Mouse (Mus musculus) midbrain, postnatal 0 days (tissue): ENCODE results near the gene Wdr34. TPM values are rescaled to one million over a fixed set of nuclear protein-coding genes. Genes with fewer than 3 reads are reported as not detected.
A peak's percentile ranks its signal among the peaks of the same experiment; 100 is the strongest.
"Not testable (repeated sequence)": the region's sequence is repeated elsewhere in the genome, so short reads cannot be mapped to it uniquely, and the experiment has no call there.

Source experiments
- ATAC-seq: fragments of 200-750 bp; cut with Nextera tagmentation; 2 replicates; pipeline ENCODE4 v1.8.0; 2017; ENCODE audit warnings: moderate number of reproducible peaks, mild to moderate bottlenecking, moderate TSS enrichment, moderate library complexity; ENCODE audit not compliant: low FRiP score
- DNase-seq: peaks from one replicate; pipeline ENCODE4 v3.0.0-alpha.2; 2015; ENCODE audit warnings: low spot score
- H3K27ac ChIP-seq: fragments of 300-500 bp; sonication (generic); 2 replicates; pipeline ENCODE4 v1.5.1; 2014; ENCODE audit warnings: low read depth, mild to moderate bottlenecking, low read length, mixed read lengths
- H3K27me3 ChIP-seq: fragments of 300-500 bp; sonication (generic); 2 replicates; pipeline ENCODE4 v1.6.1; 2014; ENCODE audit warnings: low read length, control low read depth, mixed read lengths; ENCODE audit not compliant: insufficient read depth
- H3K36me3 ChIP-seq: fragments of 300-500 bp; sonication (generic); 2 replicates; pipeline ENCODE4 v1.6.1; 2014; ENCODE audit warnings: low read length, control low read depth, mixed read lengths; ENCODE audit not compliant: insufficient read depth
- H3K4me1 ChIP-seq: fragments of 300-500 bp; sonication (generic); 2 replicates; pipeline ENCODE4 v1.6.1; 2014; ENCODE audit warnings: mild to moderate bottlenecking, control low read depth, antibody characterized with exemption, low read length, mixed read lengths; ENCODE audit not compliant: insufficient read depth
- H3K4me2 ChIP-seq: fragments of 300-500 bp; sonication (generic); 2 replicates; pipeline ENCODE4 v1.6.1; 2014; ENCODE audit warnings: low read depth, mild to moderate bottlenecking, low read length, mixed read lengths; ENCODE audit not compliant: poor library complexity, severe bottlenecking
- H3K4me3 ChIP-seq: fragments of 300-500 bp; sonication (generic); 2 replicates; pipeline ENCODE4 v1.5.1; 2014; ENCODE audit warnings: low read depth, mild to moderate bottlenecking, low read length, moderate library complexity
- H3K9ac ChIP-seq: fragments of 300-500 bp; sonication (generic); replicated peaks from 2 replicates; pipeline ENCODE4 v1.6.1; 2014; ENCODE audit warnings: mild to moderate bottlenecking, low read length, moderate library complexity, mixed read lengths; ENCODE audit not compliant: poor library complexity, severe bottlenecking
- H3K9me3 ChIP-seq: fragments of 300-500 bp; sonication (generic); 2 replicates; pipeline ENCODE4 v1.6.1; 2016; ENCODE audit warnings: low read length, control low read depth
- CTCF ChIP-seq: IDR thresholded peaks from 2 replicates; pipeline ENCODE4 v1.5.1; 2016; ENCODE audit warnings: antibody characterized with exemption, mild to moderate bottlenecking
- WGBS: fragments of 180-500 bp; shearing (Covaris S2); extraction: QIAGEN DNeasy Blood & Tissue Kit; methylation state at CpG from one replicate; pipeline ENCODE4 v1.1.7; 2014; 5-methylcytosine and 5-hydroxymethylcytosine counted together
- polyA plus RNA-seq: library from polyadenylated mRNA; unstranded; fragments of >200 nt; fragmentation: Nextera tagmentation; extraction: Ambion mirVana; gene quantifications from 2 replicates; pipeline ENCODE4 v1.2.1, GENCODE M21; 2015
- total RNA-seq: library from RNA; depleted of rRNA; stranded (reverse); fragments of >200 nt; gene quantifications from 2 replicates; pipeline ENCODE4 v1.2.3, GENCODE M21; 2014

Gene Wdr34
- total and polyA plus RNA-seq, 2 experiments from 2014 or later: 82.7 to 87.3 TPM

DNA sequence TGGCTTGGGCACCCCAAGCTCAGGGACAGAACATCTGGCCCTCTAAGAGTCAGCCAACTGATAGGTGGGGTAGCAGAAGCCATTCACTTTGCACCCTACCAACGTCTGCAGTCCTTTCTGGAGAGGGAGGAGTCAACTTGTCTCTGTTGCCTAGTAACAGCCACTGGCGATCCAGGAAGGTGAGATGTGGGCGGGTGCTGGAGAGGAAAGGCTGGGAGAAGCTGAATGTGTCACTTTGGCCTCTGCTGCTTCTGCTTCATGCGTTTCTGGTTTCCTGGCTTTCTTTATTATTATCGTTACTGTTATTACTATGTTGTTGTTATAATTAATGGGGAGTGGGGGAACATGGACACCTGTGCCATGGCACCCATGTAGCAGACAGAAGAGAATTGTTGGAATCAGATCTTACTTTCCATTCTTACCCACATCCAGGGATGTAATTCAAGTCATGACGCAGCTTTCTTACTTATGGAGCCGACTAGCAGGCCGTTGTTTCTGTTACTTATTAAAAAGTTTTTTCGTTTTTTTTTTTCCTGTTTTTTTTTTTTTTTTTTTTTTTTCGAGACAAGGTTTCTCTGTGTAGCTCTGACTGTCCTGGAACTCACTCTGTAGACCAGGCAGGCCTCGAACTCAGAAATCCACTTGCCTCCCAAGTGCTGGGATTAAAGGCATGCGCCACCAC, 8.7 kb upstream of the Wdr34 start, which contains the start of gene Set:
Set (plus strand) TSS at position 156 of the 682 bp plus-strand sequence.
- no peak within 1 kb of the TSS for H3K9ac ChIP-seq
- H3K27me3 ChIP-seq: no peaks in the 10 kb centered on the region
- no peak within 1 kb of the TSS for H3K27ac ChIP-seq
- H3K4me3 ChIP-seq: no peak within 1 kb of the TSS
- no peak within 1 kb of the TSS for H3K4me2 ChIP-seq
- TF ChIP-seq CTCF: no peak
- no peaks in the 10 kb centered on the region for H3K36me3 ChIP-seq
- ATAC-seq (no peak), DNase-seq (peak; percentile 22)
- H3K9me3 ChIP-seq: no peaks in the 10 kb centered on the region
- H3K4me1 ChIP-seq: 0 out of 2 replicates have a peak, but pooled peaks cover 1% of the 10 kb centered on the region
- 55% methylated on average over 12 of the region's 12 CpGs for WGBS

DNA sequence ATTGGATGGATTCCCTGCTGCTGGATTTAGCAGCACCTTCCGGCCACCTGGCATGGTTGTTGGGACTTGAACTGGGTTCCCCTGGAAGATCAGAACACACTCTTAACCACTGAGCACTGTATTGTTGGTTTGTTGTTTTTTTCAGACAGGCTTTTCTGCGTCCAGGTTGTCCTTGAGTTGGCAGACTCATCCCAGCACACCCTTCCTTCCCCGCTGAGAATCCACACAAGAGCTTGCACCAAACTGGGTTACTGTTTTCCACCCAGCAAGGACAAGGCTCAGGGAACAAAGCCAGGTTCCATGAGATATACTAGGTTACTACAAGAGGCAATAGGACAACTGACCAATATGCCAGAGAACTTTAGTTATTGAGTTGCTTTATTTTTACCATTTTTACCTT, 8.1 kb upstream of the Wdr34 start:
- 85% methylated on average over 3 of the region's 3 CpGs for WGBS
- Histone ChIP-seq H3K36me3 (no peaks in the 10 kb centered on the region), H3K27me3 (no peaks in the 10 kb centered on the region), H3K4me2 (no peak overlapping the region), H3K4me1 (no peaks in the 10 kb centered on the region), H3K27ac (no peak overlapping the region), H3K9me3 (no peaks in the 10 kb centered on the region), H3K4me3 (no peak overlapping the region), H3K9ac (no peak overlapping the region)
- DNase-seq (no peak), ATAC-seq (no peak)
- TF ChIP-seq CTCF: no peak

DNA sequence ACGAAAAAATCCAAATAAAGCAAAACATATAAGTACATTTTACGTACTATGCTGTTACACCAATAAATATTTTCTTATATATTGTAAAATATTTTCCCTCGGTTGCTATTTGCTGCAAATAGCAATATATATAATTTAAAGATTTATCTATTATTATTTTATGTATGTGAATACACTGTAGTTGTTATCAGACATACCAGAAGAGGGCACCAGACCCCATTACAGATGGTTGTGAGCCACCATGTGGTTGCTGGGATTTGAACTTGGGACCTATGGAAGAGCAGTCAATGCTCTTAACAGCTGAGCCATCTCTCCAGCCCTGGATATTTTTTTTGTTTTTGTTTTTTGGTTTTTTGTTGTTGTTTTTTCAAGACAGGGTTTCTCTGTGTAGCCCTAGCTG, 6.6 kb upstream of the Wdr34 start:
- not testable (repeated sequence) for H3K9ac ChIP-seq, H3K4me2 ChIP-seq, DNase-seq, ATAC-seq, H3K27ac ChIP-seq, H3K36me3 ChIP-seq, H3K4me1 ChIP-seq, H3K27me3 ChIP-seq, H3K4me3 ChIP-seq, H3K9me3 ChIP-seq
- 94% methylated on average over 3 of the region's 3 CpGs for WGBS
- peak; percentile 26; the same call in 1 of the 2 replicates for TF ChIP-seq CTCF

DNA sequence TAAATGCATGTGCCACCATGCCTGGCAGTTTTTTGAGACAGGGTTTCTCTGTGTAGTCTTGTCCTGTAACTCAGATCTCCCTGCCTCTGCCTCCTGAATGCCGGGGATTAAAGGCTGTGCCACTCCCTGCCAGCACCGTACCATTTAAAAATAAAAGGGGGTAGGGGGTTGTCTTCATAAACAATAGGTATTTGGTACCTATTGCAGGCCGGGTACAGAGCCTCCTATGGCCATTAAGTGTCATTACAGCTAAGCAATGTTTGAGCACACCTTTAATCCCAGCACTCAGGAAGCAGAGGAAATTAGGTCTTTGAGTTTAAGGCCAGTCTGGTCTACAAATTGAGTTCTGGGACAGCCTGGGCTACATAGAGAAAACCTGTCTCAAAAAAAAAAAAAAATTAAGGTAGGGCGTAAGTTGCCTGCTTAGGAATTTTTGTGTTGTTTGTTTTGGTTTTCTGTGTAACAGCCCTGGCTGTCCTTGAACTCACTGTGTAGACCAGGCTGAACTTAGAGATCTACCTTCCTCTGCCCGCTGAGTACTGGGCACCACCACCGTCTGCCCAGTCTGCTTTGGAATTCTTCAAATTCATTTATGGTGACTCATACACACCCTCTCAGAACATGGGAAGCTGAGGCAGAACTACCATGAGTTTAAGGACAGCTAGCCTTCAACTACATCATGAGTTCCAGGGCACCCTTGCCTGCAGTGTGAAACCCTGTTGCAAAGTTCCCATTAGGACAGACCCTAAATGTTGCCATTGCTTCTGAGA, 3.5 kb upstream of the Wdr34 start:
- no peaks in the 10 kb centered on the region for H3K4me1 ChIP-seq
- no peak overlapping the region for H3K27ac ChIP-seq
- no peak overlapping the region for H3K9ac ChIP-seq
- H3K9me3 ChIP-seq: no peaks in the 10 kb centered on the region
- no peak overlapping the region for H3K4me2 ChIP-seq
- DNase-seq (no peak), ATAC-seq (no peak)
- no peak overlapping the region for H3K4me3 ChIP-seq
- no peaks in the 10 kb centered on the region for H3K27me3 ChIP-seq
- TF ChIP-seq CTCF: peak; percentile 68
- no peaks in the 10 kb centered on the region for H3K36me3 ChIP-seq
- WGBS: 46% methylated on average over 6 of the region's 6 CpGs

DNA sequence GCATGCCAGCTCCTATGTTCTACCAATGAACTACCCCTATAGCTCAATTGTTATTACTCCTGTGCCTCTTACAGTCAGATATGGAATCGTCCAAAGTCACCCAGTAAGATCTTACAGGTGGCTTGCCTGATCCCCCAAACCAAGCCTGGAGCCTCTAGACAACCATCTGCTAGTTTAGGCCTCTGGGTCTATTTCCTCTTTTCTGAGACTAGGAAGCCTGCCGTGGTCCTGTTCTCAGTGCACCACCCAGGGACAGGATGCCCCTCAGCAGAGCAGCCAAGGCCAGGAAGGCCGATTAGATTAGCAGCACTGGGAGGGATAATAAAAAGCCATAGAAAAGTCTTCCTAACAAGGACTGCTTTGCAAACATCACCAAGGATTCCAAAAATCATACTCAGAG, 1.1 kb upstream of the Wdr34 start:
- Histone ChIP-seq H3K4me1 (no peaks in the 10 kb centered on the region), H3K36me3 (peaks cover 5% of the 10 kb centered on the region; the same call in 1 of the 2 replicates), H3K27me3 (no peaks in the 10 kb centered on the region), H3K4me3 (no peak overlapping the region), H3K27ac (no peak overlapping the region; the same call in 1 of the 2 replicates), H3K9ac (no peak overlapping the region), H3K4me2 (no peak overlapping the region), H3K9me3 (no peaks in the 10 kb centered on the region)
- WGBS: 83% methylated on average over 3 of the region's 3 CpGs
- DNase-seq: no peak
- no peak for ATAC-seq
- no peak for TF ChIP-seq CTCF

DNA sequence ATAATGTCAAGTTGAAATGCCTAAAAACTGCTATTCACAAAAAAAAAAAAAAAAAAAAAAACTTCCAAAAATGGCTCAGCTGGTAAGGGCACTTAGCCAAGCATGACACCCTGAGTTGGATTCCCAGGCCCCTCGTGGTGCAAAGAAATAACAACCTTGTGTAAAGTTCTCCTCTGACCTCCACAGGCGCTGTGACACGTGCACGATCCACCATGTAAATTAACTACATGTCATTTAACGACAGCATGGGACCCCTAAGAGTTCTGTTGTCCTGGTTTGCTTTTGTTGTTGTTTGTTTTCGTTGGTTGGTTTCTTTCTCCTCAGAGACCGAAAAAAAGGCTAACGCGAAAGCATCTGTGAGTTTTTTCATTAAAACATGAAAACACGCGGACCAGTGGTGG, 580 bp downstream of the Wdr34 start:
- no peak for TF ChIP-seq CTCF
- H3K9ac ChIP-seq: peak overlapping the region; percentile 79
- peaks cover 5% of the 10 kb centered on the region; the same call in 1 of the 2 replicates for H3K36me3 ChIP-seq
- H3K4me3 ChIP-seq: peak overlapping the region; percentile 73
- DNase-seq (no peak), ATAC-seq (no peak)
- H3K27ac ChIP-seq: peak overlapping the region; percentile 99
- 54% methylated on average over 11 of the region's 11 CpGs for WGBS
- peak overlapping the region; percentile 65 for H3K4me2 ChIP-seq
- H3K27me3 ChIP-seq: no peaks in the 10 kb centered on the region
- H3K4me1 ChIP-seq: no peaks in the 10 kb centered on the region
- no peaks in the 10 kb centered on the region for H3K9me3 ChIP-seq
